8 mouse cellular contexts compared by ENCODE assay signal in genomic region chr2:31785074-31785473, GRCm38 (mm10). TPM values are rescaled to one million over a fixed set of nuclear protein-coding genes. Genes with fewer than 3 reads are reported as not detected.
DNase-seq lines count a peak whose midpoint lies in the region; ATAC-seq and TF ChIP-seq lines count a peak whose summit lies in the region.

No protein-coding gene starts in this region.

- no peaks in the 10 kb centered on the region for H3K27me3 ChIP-seq in E14TG2a.4 (ENCODE audit: insufficient read depth, low read length)
- no peaks in the 10 kb centered on the region for H3K27me3 ChIP-seq in lung, embryonic 16.5 days (ENCODE audit: control insufficient read depth, insufficient read depth, low read depth, low read length)

- no peak overlapping the region; the same call in 1 of the 2 replicates for H3K4me3 ChIP-seq in E14TG2a.4 (replicated peaks; ENCODE audit: low read length)
- no peak overlapping the region for H3K4me3 ChIP-seq in lung, embryonic 16.5 days (ENCODE audit: low read length)

- no peak overlapping the region for H3K4me2 ChIP-seq in lung, embryonic 16.5 days (ENCODE audit: low read depth, low read length)

- no peak overlapping the region for H3K9ac ChIP-seq in lung, embryonic 16.5 days (ENCODE audit: low read length)

- H3K4me1 ChIP-seq in E14TG2a.4 (replicated peaks; ENCODE audit: low read depth, low read length): peaks cover 44% of the 10 kb centered on the region
- no peaks in the 10 kb centered on the region for H3K4me1 ChIP-seq in lung, embryonic 16.5 days (replicated peaks; ENCODE audit: control insufficient read depth, insufficient read depth, low read length)

- peak; percentile 71 to 77; a peak in 3 of 4 replicates for ATAC-seq in hematopoietic stem cell, adult 5-6 weeks (replicated peaks in 1 of 2; ENCODE audit: insufficient read depth in 1 of 2, low FRiP score in 2 of 2, low TSS enrichment in 1 of 2, low read depth in 1 of 2, poor library complexity in 2 of 2, severe bottlenecking in 2 of 2)
- ATAC-seq in lung, embryonic 16.5 days (ENCODE audit: low read depth): peak; percentile 69

- TF ChIP-seq CTCF in E14TG2a.4 (conservative IDR thresholded peaks at IDR 0.05; ENCODE audit: low read length): peak; percentile 31

- peak; percentile 93 for DNase-seq in brain, adult 2 months (ENCODE audit: low read depth, low spot score)
- peak; percentile 52 for DNase-seq in fibroblast of lung, adult 2 months (ENCODE audit: low read depth)
- peak; percentile 76 to 84 for DNase-seq in layer of hippocampus, adult 8-10 months (ENCODE audit: low spot score in 2 of 2)
- DNase-seq in right cerebral cortex, adult 2 months (ENCODE audit: low spot score in 2 of 2): peak; percentile 89 to 91
- DNase-seq in urinary bladder, postnatal 25 days (ENCODE audit: low spot score): peak; percentile 67

- WGBS in lung, embryonic 16.5 days: 23% methylated on average over 9 of the region's 9 CpGs

- peaks cover 26% of the 10 kb centered on the region for H3K9me3 ChIP-seq in E14TG2a.4 (ENCODE audit: low read length)
- no peaks in the 10 kb centered on the region for H3K9me3 ChIP-seq in lung, embryonic 16.5 days (ENCODE audit: control insufficient read depth, low read length)

- H3K36me3 ChIP-seq in E14TG2a.4 (ENCODE audit: insufficient read depth, low read length): peaks cover 93% of the 10 kb centered on the region
- H3K36me3 ChIP-seq in lung, embryonic 16.5 days (ENCODE audit: control insufficient read depth, insufficient read depth, low read length): peaks cover 46% of the 10 kb centered on the region

- no peak overlapping the region for H3K27ac ChIP-seq in lung, embryonic 16.5 days (ENCODE audit: low read length)

RNA-seq across cellular contexts. Expression of gene Qrfp, which starts 25.3 kb away (rescaled TPM):
- total RNA-seq in hematopoietic stem cell, adult 5-6 weeks (2017): not detected in 2 replicates
- total RNA-seq in layer of hippocampus, adult 8-10 months (2022): not detected
- polyA plus RNA-seq in lung, embryonic 16.5 days (2015; fragmentation: Nextera tagmentation; extraction: Ambion mirVana): 0.10 TPM in 1 of 2 replicates, not detected in the other
